Mouse (Mus musculus) MEL (cell line): ENCODE data around the gene Mcfd2. TPM values are rescaled to one million over a fixed set of nuclear protein-coding genes. Genes with fewer than 3 reads are reported as not detected.

Source experiments
- DNase-seq: peaks from one replicate; pipeline ENCODE4 v3.0.0; 2011; ENCODE audit warnings: low read depth, low spot score
- H3K27ac ChIP-seq: 2 replicates; pipeline ENCODE4 v1.5.1; 2012; ENCODE audit warnings: low read depth, mild to moderate bottlenecking, control low read depth, low read length, moderate library complexity; ENCODE audit not compliant: control insufficient read depth
- H3K27me3 ChIP-seq, 2 experiments: fragments of 150-350 bp in 1 of 2; sonication (generic) in 1 of 2; 2 replicates each; pipeline ENCODE4 v1.6.1; 2012; ENCODE audit warnings: low read length in 2 of 2, mild to moderate bottlenecking in 2 of 2, improper control_type of control experiment in 1 of 2, moderate library complexity in 1 of 2; ENCODE audit not compliant: insufficient read depth in 2 of 2, control insufficient read depth in 1 of 2
- H3K36me3 ChIP-seq, 2 experiments: 2 replicates each; pipeline ENCODE4 v1.6.1; 2012 to 2014; ENCODE audit warnings: low read length in 2 of 2, improper control_type of control experiment in 1 of 2, inconsistent platforms in 1 of 2, mild to moderate bottlenecking in 1 of 2; ENCODE audit not compliant: insufficient read depth in 2 of 2, control insufficient read depth in 1 of 2
- H3K4me1 ChIP-seq, 2 experiments: fragments of 150-350 bp in 1 of 2; sonication (generic) in 1 of 2; 2 replicates each; pipeline ENCODE4 v1.6.1; 2012; ENCODE audit warnings: low read length in 2 of 2, improper control_type of control experiment in 1 of 2, mild to moderate bottlenecking in 1 of 2; ENCODE audit not compliant: insufficient read depth in 2 of 2, control insufficient read depth in 1 of 2
- H3K4me3 ChIP-seq, 2 experiments: fragments of 150-350 bp in 1 of 2; sonication (generic) in 1 of 2; 2 replicates each; pipeline ENCODE4 v1.5.1; 2012; ENCODE audit warnings: low read depth in 2 of 2, low read length in 2 of 2, mild to moderate bottlenecking in 2 of 2, moderate library complexity in 2 of 2, control low read depth in 1 of 2, improper control_type of control experiment in 1 of 2; ENCODE audit not compliant: control insufficient read depth in 1 of 2, insufficient read depth in 1 of 2
- H3K79me2 ChIP-seq: 2 replicates; pipeline ENCODE4 v1.6.1; 2012; ENCODE audit warnings: mild to moderate bottlenecking, low read length, moderate library complexity; ENCODE audit not compliant: control insufficient read depth, poor library complexity, insufficient read depth
- H3K9ac ChIP-seq: 2 replicates; pipeline ENCODE4 v1.6.1; 2012; ENCODE audit warnings: low read depth, mild to moderate bottlenecking, control low read depth, low read length, moderate library complexity; ENCODE audit not compliant: control insufficient read depth, poor library complexity, severe bottlenecking
- H3K9me3 ChIP-seq: fragments of 150-350 bp; sonication (generic); replicated peaks from 2 replicates; pipeline ENCODE4 v1.6.1; 2012; ENCODE audit warnings: mild to moderate bottlenecking, low read length, improper control_type of control experiment, moderate library complexity; ENCODE audit not compliant: insufficient read depth
- CHD1 ChIP-seq: IDR thresholded peaks from 2 replicates; pipeline ENCODE4 v1.6.1; 2012; ENCODE audit warnings: low read depth, mild to moderate bottlenecking, inconsistent platforms, low read length, improper control_type of control experiment
- CTCF ChIP-seq, 3 experiments: IDR thresholded peaks in 2 of 3; conservative IDR thresholded peaks in 1 of 3; 2 replicates each; pipeline ENCODE4 v1.5.1; 2011 to 2012; ENCODE audit warnings: low read length in 3 of 3, low read depth in 2 of 3, mild to moderate bottlenecking in 2 of 3, improper control_type of control experiment in 1 of 3, inconsistent platforms in 1 of 3, mixed read lengths in 1 of 3, moderate library complexity in 1 of 3; ENCODE audit not compliant: control insufficient read depth in 1 of 3, insufficient read depth in 1 of 3, poor library complexity in 1 of 3, severe bottlenecking in 1 of 3
- E2F4 ChIP-seq: IDR thresholded peaks from 2 replicates; pipeline ENCODE4 v1.6.1; 2011; ENCODE audit warnings: low read depth, low read length, improper control_type of control experiment, borderline replicate concordance
- ELF1 ChIP-seq: IDR thresholded peaks from 2 replicates; pipeline ENCODE4 v1.6.1; 2014; ENCODE audit warnings: low read depth, mild to moderate bottlenecking, inconsistent platforms, low read length, improper control_type of control experiment, moderate library complexity
- GATA1 ChIP-seq: IDR thresholded peaks from 2 replicates; pipeline ENCODE4 v1.6.1; 2011; ENCODE audit warnings: low read depth, low read length, improper control_type of control experiment
- JUND ChIP-seq: IDR thresholded peaks from 2 replicates; pipeline ENCODE4 v1.6.1; 2011; ENCODE audit warnings: low read depth, mild to moderate bottlenecking, improper control_type of control experiment, low read length
- MAFK ChIP-seq: IDR thresholded peaks from 2 replicates; pipeline ENCODE4 v1.6.1; 2011; ENCODE audit warnings: low read depth, mild to moderate bottlenecking, low read length, improper control_type of control experiment, borderline replicate concordance
- MAX ChIP-seq: IDR thresholded peaks from 2 replicates; pipeline ENCODE4 v1.6.1; 2011; ENCODE audit warnings: low read length, improper control_type of control experiment
- MEF2A ChIP-seq: IDR thresholded peaks from 2 replicates; pipeline ENCODE4 v1.6.1; 2014; ENCODE audit warnings: low read depth, mild to moderate bottlenecking, inconsistent platforms, low read length, improper control_type of control experiment; ENCODE audit not compliant: poor library complexity, insufficient replicate concordance, severe bottlenecking; ENCODE audit errors: extremely low read depth
- POLR2A ChIP-seq, 2 experiments: IDR thresholded peaks; 2 replicates each; pipeline ENCODE4 v1.6.1; 2011 to 2012; ENCODE audit warnings: low read length in 2 of 2, mild to moderate bottlenecking in 2 of 2, control low read depth in 1 of 2, improper control_type of control experiment in 1 of 2, low read depth in 1 of 2, moderate library complexity in 1 of 2; ENCODE audit not compliant: control insufficient read depth in 1 of 2, insufficient read depth in 1 of 2, poor library complexity in 1 of 2
- POLR2AphosphoS5 ChIP-seq: IDR thresholded peaks from 2 replicates; pipeline ENCODE4 v1.6.1; 2012; ENCODE audit warnings: low read depth, borderline replicate concordance, mild to moderate bottlenecking, inconsistent platforms, low read length, moderate library complexity, mixed read lengths
- RAD21 ChIP-seq: IDR thresholded peaks from 2 replicates; pipeline ENCODE4 v1.6.1; 2011; ENCODE audit warnings: mild to moderate bottlenecking, low read depth, low read length, improper control_type of control experiment
- SIN3A ChIP-seq: IDR thresholded peaks from 2 replicates; pipeline ENCODE4 v1.6.1; 2012; ENCODE audit warnings: low read length, improper control_type of control experiment, inconsistent platforms
- USF2 ChIP-seq, 2 experiments: IDR thresholded peaks; 2 replicates each; pipeline ENCODE4 v1.6.1; 2011 to 2012; ENCODE audit warnings: improper control_type of control experiment in 2 of 2, low read length in 2 of 2, borderline replicate concordance in 1 of 2, inconsistent platforms in 1 of 2, low read depth in 1 of 2, mild to moderate bottlenecking in 1 of 2; ENCODE audit not compliant: insufficient read depth in 1 of 2
- ZC3H11A ChIP-seq: IDR thresholded peaks from 2 replicates; pipeline ENCODE4 v1.6.1; 2012; ENCODE audit warnings: low read depth, mild to moderate bottlenecking, inconsistent platforms, low read length, improper control_type of control experiment
- ZKSCAN1 ChIP-seq: IDR thresholded peaks from 2 replicates; pipeline ENCODE4 v1.6.1; 2012; ENCODE audit warnings: low read depth, mild to moderate bottlenecking, inconsistent platforms, low read length, improper control_type of control experiment, moderate library complexity
- ZNF384 ChIP-seq: IDR thresholded peaks from 2 replicates; pipeline ENCODE4 v1.6.1; 2012; ENCODE audit warnings: low read depth, mild to moderate bottlenecking, inconsistent platforms, low read length, improper control_type of control experiment
- polyA plus RNA-seq, 2 experiments: library from polyadenylated mRNA; stranded (reverse) in 1 of 2; unstranded in 1 of 2; fragments of >175 nt in 1 of 2; fragments of >200 nt in 1 of 2; gene quantifications; 2 replicates each; pipeline versions ENCODE4 v1.2.1 to v1.2.4; 2012; ENCODE audit warnings: low replicate concordance in 2 of 2, low read depth in 1 of 2; ENCODE audit not compliant: insufficient read length in 2 of 2, insufficient read depth in 1 of 2, missing spikeins in 1 of 2
- total RNA-seq: library from RNA; depleted of rRNA; stranded (reverse); fragments of 300-350 nt; gene quantifications from 2 replicates; pipeline ENCODE4 v1.2.3, GENCODE M21; 2012

Gene Mcfd2
- total and polyA plus RNA-seq, 3 experiments = 50.4 to 52.6 TPM; not detected in 1

DNA sequence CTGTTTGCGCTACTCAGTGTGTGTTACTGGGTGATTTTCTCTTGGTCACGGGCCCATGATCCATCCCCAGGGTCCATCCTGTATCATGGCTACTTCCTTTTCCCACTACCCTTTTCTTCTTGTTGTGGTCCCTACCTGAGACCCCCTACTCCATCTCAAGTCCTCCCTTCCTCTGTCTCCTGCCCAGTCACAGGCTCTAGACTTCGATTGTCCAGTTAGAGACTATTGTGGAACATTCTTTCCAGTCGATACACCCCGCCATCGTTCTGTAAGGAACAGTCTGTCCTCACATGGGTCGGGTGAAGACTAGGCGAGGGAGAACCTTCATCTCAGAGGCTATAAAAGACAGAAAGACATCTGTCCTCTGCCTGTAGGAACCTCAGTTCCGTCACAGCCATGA is 40.4 kb downstream of the Mcfd2 start:
- TF ChIP-seq MAX (no peak), RAD21 (no peak), ZC3H11A (no peak), SIN3A (no peak), MAFK (no peak), CHD1 (no peak), GATA1 (no peak)

GRCm38 (mm10) chr17:87224461-87224860 is 41.3 kb downstream of the Mcfd2 start:
- Histone ChIP-seq H3K27me3 (peaks cover 3 to 8% of the 10 kb centered on the region in 2 experiments; a peak in 2 of 4 replicates), H3K4me3 (no peak overlapping the region), H3K27ac (no peak overlapping the region), H3K4me1 (no peaks in the 10 kb centered on the region), H3K9ac (no peak overlapping the region)
- DNase-seq = no peak
- TF ChIP-seq MAX (no peak), POLR2A (IDR thresholded peaks at IDR 0.05; ENCODE audit: control insufficient read depth in 1 of 2, insufficient read depth in 1 of 2, low read depth in 1 of 2, low read length in 2 of 2, poor library complexity in 1 of 2) (no peak)
- TF ChIP-seq, all 39 proteins: peak for 0
- no peaks in the 10 kb centered on the region for H3K9me3 ChIP-seq
- H3K36me3 ChIP-seq = no peaks in the 10 kb centered on the region
- H3K79me2 ChIP-seq = no peaks in the 10 kb centered on the region

More for the DNA sequence above, 40.4 kb downstream of the Mcfd2 start:
- Histone ChIP-seq H3K36me3 (no peaks in the 10 kb centered on the region), H3K79me2 (no peaks in the 10 kb centered on the region), H3K27me3 (peaks cover 3 to 7% of the 10 kb centered on the region in 2 experiments; a peak in 2 of 4 replicates), H3K27ac (no peak overlapping the region), H3K9ac (no peak overlapping the region), H3K9me3 (no peaks in the 10 kb centered on the region), H3K4me1 (no peaks in the 10 kb centered on the region), H3K4me3 (no peak overlapping the region)
- no peak for DNase-seq

GRCm38 (mm10) chr17:87219456-87219855 is 46.3 kb downstream of the Mcfd2 start:
- TF ChIP-seq E2F4 (no peak), CHD1 (no peak), MEF2A (no peak), RAD21 (no peak), JUND (no peak), USF2 (IDR thresholded peaks at IDR 0.05; ENCODE audit: borderline replicate concordance in 1 of 2, insufficient read depth in 1 of 2, low read depth in 1 of 2, low read length in 2 of 2) (no peak), CTCF (IDR thresholded peaks at IDR 0.05 in 2 of 3, conservative IDR thresholded peaks at IDR 0.05 in 1 of 3; ENCODE audit: control insufficient read depth in 1 of 3, insufficient read depth in 1 of 3, low read depth in 2 of 3, low read length in 3 of 3, poor library complexity in 1 of 3, severe bottlenecking in 1 of 3) (no peak), POLR2AphosphoS5 (no peak), ZNF384 (no peak), ELF1 (no peak), ZKSCAN1 (no peak), SIN3A (no peak), POLR2A (IDR thresholded peaks at IDR 0.05; ENCODE audit: control insufficient read depth in 1 of 2, insufficient read depth in 1 of 2, low read depth in 1 of 2, low read length in 2 of 2, poor library complexity in 1 of 2) (no peak)
- no peak for DNase-seq
- Histone ChIP-seq H3K27me3 (peaks cover 6 to 8% of the 10 kb centered on the region in 2 experiments), H3K9ac (no peak overlapping the region), H3K36me3 (no peaks in the 10 kb centered on the region), H3K27ac (no peak overlapping the region), H3K4me3 (no peak overlapping the region), H3K9me3 (no peaks in the 10 kb centered on the region), H3K79me2 (no peaks in the 10 kb centered on the region), H3K4me1 (no peaks in the 10 kb centered on the region)
